Mouse (Mus musculus) gonadal fat pad, adult 2 months (tissue): ENCODE measurements at regions not wholly inside any gene's neighbourhood (a gene's known extent, or its start where the extent isn't known, plus 50 kb on each side); places are given as distances from the start of the nearest gene placed in this dataset.

Experiments
- DNase-seq: peaks from one replicate; pipeline ENCODE4 v3.0.0-alpha.2; 2012; ENCODE audit warnings: low read depth

- DNase-seq: no peak
Observed at GRCm38 (mm10) chr8:26688745-26689478, 288.2 kb upstream of the Zfp703 start.

GRCm38 (mm10) chr8:26689479-26690177 lies 287.5 kb upstream of the Zfp703 start:
- DNase-seq: peak; percentile 70

- DNase-seq: no peak
Observed at GRCm38 (mm10) chr8:26690178-26690735, 286.9 kb upstream of the Zfp703 start.

- no peak for DNase-seq
Observed at GRCm38 (mm10) chr8:26697579-26698084, 279.5 kb upstream of the Zfp703 start.

- no peak for DNase-seq
Observed at GRCm38 (mm10) chr8:26698580-26698979, 278.5 kb upstream of the Zfp703 start.

- no peak for DNase-seq
Observed at GRCm38 (mm10) chr8:26706048-26706767, 270.9 kb upstream of the Zfp703 start.

GRCm38 (mm10) chr8:26706768-26707156 lies 270.4 kb upstream of the Zfp703 start:
- DNase-seq: no peak

GRCm38 (mm10) chr8:26713836-26714235 lies 263.3 kb upstream of the Zfp703 start:
- DNase-seq: no peak

GRCm38 (mm10) chr8:26714714-26715113 lies 262.4 kb upstream of the Zfp703 start:
- DNase-seq: no peak

- DNase-seq: no peak
Observed at GRCm38 (mm10) chr8:26718409-26719355, 258.4 kb upstream of the Zfp703 start.

GRCm38 (mm10) chr8:26722766-26723165 lies 254.4 kb upstream of the Zfp703 start:
- DNase-seq: no peak

GRCm38 (mm10) chr8:26724628-26725027 lies 252.5 kb upstream of the Zfp703 start:
- DNase-seq: no peak

- no peak for DNase-seq
Observed at GRCm38 (mm10) chr8:26725521-26725920, 251.6 kb upstream of the Zfp703 start.

- DNase-seq: no peak
Observed at GRCm38 (mm10) chr8:26729351-26729750, 247.8 kb upstream of the Zfp703 start.

- DNase-seq: no peak
Observed at GRCm38 (mm10) chr8:26731111-26731510, 246.0 kb upstream of the Zfp703 start.

- DNase-seq: no peak
Observed at GRCm38 (mm10) chr8:26744424-26744823, 232.7 kb upstream of the Zfp703 start.

- DNase-seq: no peak
Observed at GRCm38 (mm10) chr8:26746811-26747210, 230.3 kb upstream of the Zfp703 start.

- peak; percentile 83 for DNase-seq
Observed at GRCm38 (mm10) chr8:26747241-26747972, 229.7 kb upstream of the Zfp703 start.

GRCm38 (mm10) chr8:26748161-26748971 lies 228.8 kb upstream of the Zfp703 start:
- no peak for DNase-seq

- no peak for DNase-seq
Observed at GRCm38 (mm10) chr8:26748972-26749291, 228.2 kb upstream of the Zfp703 start.
